Mouse (Mus musculus) gastrocnemius, postnatal 10 days (tissue): ENCODE data around the gene Slxl1. TPM values are rescaled to one million over a fixed set of nuclear protein-coding genes. Genes with fewer than 3 reads are reported as not detected.
"Not testable (repeated sequence)": the region's sequence is repeated elsewhere in the genome, so short reads cannot be mapped to it uniquely, and the experiment has no call there.

Experiments
- DNase-seq: peaks from one replicate; pipeline ENCODE4 v3.0.0; 2021; ENCODE audit warnings: mixed read lengths
- long read RNA-seq, 2 experiments: library from polyadenylated mRNA; stranded (forward); transcript quantifications; one replicate each; pipeline ENCODE4 v2.0.0; 2021
- total RNA-seq, 2 experiments: library from RNA; stranded (reverse); gene quantifications; 2 replicates each; pipeline ENCODE4 v1.2.3; 2021

Slxl1 gene
- not detected for total RNA-seq
- long read RNA-seq, experiment 1 = 0 reads
- long read RNA-seq, experiment 2 = 0 reads

- DNase-seq = not testable (repeated sequence)
Observed at GRCm38 (mm10) chrX:55226576-55226975, at the start of gene Slxl1. Slxl1 (plus strand) TSS chrX:55226876.
